Mouse (Mus musculus): ENCODE data around the gene Akr1b8. TPM values are rescaled to one million over a fixed set of nuclear protein-coding genes. Genes with fewer than 3 reads are reported as not detected.
"Not testable (repeated sequence)": the region's sequence is repeated elsewhere in the genome, so short reads cannot be mapped to it uniquely, and the experiment has no call there.

Akr1b8 gene
- polyA plus RNA-seq, 2 experiments, result 6.5 to 8.5 TPM

GRCm38 (mm10) chr6:34406746-34407145 lies 52.8 kb downstream of the Akr1b8 start:
- TF ChIP-seq POLR2A (IDR thresholded peaks at IDR 0.05; ENCODE audit: borderline replicate concordance, extremely low read depth, insufficient read depth, insufficient read length), result no peak
- H3K9me3 ChIP-seq (ENCODE audit: control insufficient read depth, low read length), result no peaks in the 10 kb centered on the region
- H3K27me3 ChIP-seq (ENCODE audit: control insufficient read depth, insufficient read depth, low read length), result no peaks in the 10 kb centered on the region
- H3K4me2 ChIP-seq (replicated peaks; ENCODE audit: low read depth, low read length, severe bottlenecking), result no peak overlapping the region
- no peaks in the 10 kb centered on the region for H3K36me3 ChIP-seq (ENCODE audit: control insufficient read depth, insufficient read depth, low read length)
- no peak for DNase-seq (ENCODE audit: low spot score)
- no peak for ATAC-seq (ENCODE audit: low FRiP score, low read depth)
- H3K27ac ChIP-seq (replicated peaks; ENCODE audit: low read depth, low read length), result no peak overlapping the region
- H3K9ac ChIP-seq (ENCODE audit: low read depth, low read length, severe bottlenecking), result no peak overlapping the region
- no peaks in the 10 kb centered on the region for H3K4me1 ChIP-seq (ENCODE audit: control insufficient read depth, insufficient read depth, low read length)
- 83% methylated on average over 4 of the region's 4 CpGs for WGBS
- no peak overlapping the region for H3K4me3 ChIP-seq (replicated peaks; ENCODE audit: low read length)

GRCm38 (mm10) chr6:34407403-34407802 lies 53.5 kb downstream of the Akr1b8 start:
- Histone ChIP-seq H3K4me3 (replicated peaks; ENCODE audit: low read length) (no peak overlapping the region), H3K36me3 (ENCODE audit: control insufficient read depth, insufficient read depth, low read length) (no peaks in the 10 kb centered on the region), H3K4me2 (replicated peaks; ENCODE audit: low read depth, low read length, severe bottlenecking) (no peak overlapping the region), H3K9me3 (ENCODE audit: control insufficient read depth, low read length) (no peaks in the 10 kb centered on the region), H3K27ac (replicated peaks; ENCODE audit: low read depth, low read length) (no peak overlapping the region), H3K4me1 (ENCODE audit: control insufficient read depth, insufficient read depth, low read length) (no peaks in the 10 kb centered on the region), H3K27me3 (ENCODE audit: control insufficient read depth, insufficient read depth, low read length) (no peaks in the 10 kb centered on the region), H3K9ac (ENCODE audit: low read depth, low read length, severe bottlenecking) (no peak overlapping the region)
- DNase-seq (ENCODE audit: low spot score), result no peak
- ATAC-seq (ENCODE audit: low FRiP score, low read depth), result no peak
- TF ChIP-seq POLR2A (IDR thresholded peaks at IDR 0.05; ENCODE audit: borderline replicate concordance, extremely low read depth, insufficient read depth, insufficient read length), result no peak
- 76% methylated on average over 10 of the region's 10 CpGs for WGBS

DNA sequence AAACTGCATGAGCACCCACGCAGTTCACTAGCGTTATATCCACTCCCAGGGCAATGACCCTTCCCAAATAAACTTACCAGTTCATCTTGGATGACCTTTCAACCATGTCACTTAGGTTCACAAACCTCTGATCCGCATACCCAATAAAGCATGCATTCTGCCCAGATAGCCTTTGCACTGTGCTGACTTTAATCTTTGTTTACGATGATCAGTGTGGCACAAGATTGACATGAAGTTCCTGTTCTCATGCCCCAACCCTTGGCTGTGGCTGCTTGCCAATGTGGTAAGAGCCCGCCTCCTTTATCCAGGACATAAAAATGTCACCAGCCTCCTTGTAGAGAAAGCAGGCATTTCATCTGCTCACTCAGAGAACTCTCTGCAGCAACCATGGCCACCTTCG lies 58.1 kb downstream of the Akr1b8 start, which contains the start of gene Akr1b7:
Gene Akr1b7, plus strand, starts transcription at position 312 of the 400 bp plus-strand sequence.
- no peaks in the 10 kb centered on the region for H3K36me3 ChIP-seq (ENCODE audit: control insufficient read depth, insufficient read depth, low read length)
- ATAC-seq (ENCODE audit: low FRiP score, low read depth), result no peak
- H3K9ac ChIP-seq (ENCODE audit: low read depth, low read length, severe bottlenecking), result no peak within 1 kb of the TSS
- WGBS, result 49% methylated on average over 6 of the region's 6 CpGs
- no peak within 1 kb of the TSS for H3K4me3 ChIP-seq (replicated peaks; ENCODE audit: low read length)
- TF ChIP-seq POLR2A (IDR thresholded peaks at IDR 0.05; ENCODE audit: borderline replicate concordance, extremely low read depth, insufficient read depth, insufficient read length), result no peak
- no peak for DNase-seq (ENCODE audit: low spot score)
- no peaks in the 10 kb centered on the region for H3K9me3 ChIP-seq (ENCODE audit: control insufficient read depth, low read length)
- H3K27me3 ChIP-seq (ENCODE audit: control insufficient read depth, insufficient read depth, low read length), result no peaks in the 10 kb centered on the region
- no peak within 1 kb of the TSS for H3K27ac ChIP-seq (replicated peaks; ENCODE audit: low read depth, low read length)
- no peak within 1 kb of the TSS for H3K4me2 ChIP-seq (replicated peaks; ENCODE audit: low read depth, low read length, severe bottlenecking)
- H3K4me1 ChIP-seq (ENCODE audit: control insufficient read depth, insufficient read depth, low read length), result no peaks in the 10 kb centered on the region

DNA sequence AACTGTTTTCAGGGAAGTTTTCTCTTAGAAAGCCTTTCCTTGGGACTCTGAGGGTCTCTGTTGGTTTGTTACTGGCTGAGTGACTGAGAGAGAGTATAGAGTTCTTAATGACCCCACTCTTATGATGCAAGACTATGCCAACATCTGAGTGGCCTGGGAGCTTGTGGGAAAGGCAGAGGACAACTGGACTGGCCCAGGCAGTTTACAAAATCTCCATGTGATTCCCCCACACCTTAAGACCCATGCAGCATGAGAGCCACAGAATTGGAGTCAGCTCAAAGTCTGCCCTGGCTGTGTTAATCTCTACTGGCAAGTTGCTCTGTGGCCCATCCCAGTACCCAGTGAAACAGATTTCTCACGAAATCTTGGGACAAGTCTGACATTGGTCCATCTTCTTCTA lies 58.8 kb downstream of the Akr1b8 start:
- Histone ChIP-seq H3K27ac (replicated peaks; ENCODE audit: low read depth, low read length) (no peak overlapping the region), H3K4me1 (ENCODE audit: control insufficient read depth, insufficient read depth, low read length) (no peaks in the 10 kb centered on the region), H3K9ac (ENCODE audit: low read depth, low read length, severe bottlenecking) (no peak overlapping the region), H3K36me3 (ENCODE audit: control insufficient read depth, insufficient read depth, low read length) (no peaks in the 10 kb centered on the region), H3K27me3 (ENCODE audit: control insufficient read depth, insufficient read depth, low read length) (no peaks in the 10 kb centered on the region), H3K9me3 (ENCODE audit: control insufficient read depth, low read length) (no peaks in the 10 kb centered on the region), H3K4me3 (replicated peaks; ENCODE audit: low read length) (no peak overlapping the region), H3K4me2 (replicated peaks; ENCODE audit: low read depth, low read length, severe bottlenecking) (no peak overlapping the region)
- DNase-seq (ENCODE audit: low spot score) (no peak), ATAC-seq (ENCODE audit: low FRiP score, low read depth) (no peak)
- WGBS, result 58% methylated on average over 1 of the region's 1 CpGs
- TF ChIP-seq POLR2A (IDR thresholded peaks at IDR 0.05; ENCODE audit: borderline replicate concordance, extremely low read depth, insufficient read depth, insufficient read length), result no peak

DNA sequence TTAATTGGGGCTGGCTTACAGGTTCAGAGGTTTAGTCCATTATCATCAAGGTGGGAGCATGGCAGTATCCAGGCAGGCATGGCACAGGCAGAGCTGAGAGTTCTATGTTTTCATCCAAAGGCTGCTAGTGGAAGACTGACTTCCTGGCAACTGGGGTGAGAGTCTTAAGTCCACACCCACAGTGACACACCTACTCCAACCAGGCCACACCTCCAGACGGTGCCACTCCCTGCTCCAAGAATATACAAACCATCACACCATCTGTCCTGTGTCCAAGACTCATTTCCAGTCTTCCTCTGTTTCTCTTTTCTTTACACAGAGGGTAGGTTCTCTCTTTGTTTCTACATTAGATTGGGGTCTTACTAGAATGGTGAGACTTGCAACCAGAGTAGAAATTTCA lies 59.5 kb downstream of the Akr1b8 start:
- H3K27me3 ChIP-seq (ENCODE audit: control insufficient read depth, insufficient read depth, low read length); H3K36me3 ChIP-seq (ENCODE audit: control insufficient read depth, insufficient read depth, low read length); DNase-seq (ENCODE audit: low spot score); H3K9ac ChIP-seq (ENCODE audit: low read depth, low read length, severe bottlenecking); H3K27ac ChIP-seq (replicated peaks; ENCODE audit: low read depth, low read length); H3K4me1 ChIP-seq (ENCODE audit: control insufficient read depth, insufficient read depth, low read length); H3K4me3 ChIP-seq (replicated peaks; ENCODE audit: low read length); H3K9me3 ChIP-seq (ENCODE audit: control insufficient read depth, low read length); H3K4me2 ChIP-seq (replicated peaks; ENCODE audit: low read depth, low read length, severe bottlenecking); ATAC-seq (ENCODE audit: low FRiP score, low read depth): not testable (repeated sequence)
- WGBS, result 48% methylated on average over 1 of the region's 1 CpGs

DNA sequence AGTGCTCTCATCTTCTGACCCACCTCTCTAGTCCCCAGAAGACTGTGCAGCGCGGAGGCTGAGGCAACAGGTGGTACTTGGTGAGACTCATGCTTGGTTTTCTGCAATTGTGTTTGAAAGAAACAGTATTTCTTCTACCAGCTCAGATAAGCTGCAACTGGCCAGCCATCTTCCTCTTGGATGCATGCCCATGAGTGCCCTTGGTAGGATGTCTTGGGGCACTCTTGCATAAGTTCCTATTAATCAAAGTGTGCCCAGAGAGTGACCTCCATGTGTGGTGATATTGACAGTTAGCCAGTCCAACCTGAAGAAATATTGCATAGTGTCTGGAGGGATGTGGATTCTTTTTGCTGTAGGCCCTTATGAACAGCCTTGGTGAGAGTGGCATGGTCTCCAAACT lies 62.6 kb downstream of the Akr1b8 start:
- Histone ChIP-seq H3K9ac (ENCODE audit: low read depth, low read length, severe bottlenecking) (no peak overlapping the region), H3K4me1 (ENCODE audit: control insufficient read depth, insufficient read depth, low read length) (no peaks in the 10 kb centered on the region), H3K4me3 (replicated peaks; ENCODE audit: low read length) (no peak overlapping the region), H3K36me3 (ENCODE audit: control insufficient read depth, insufficient read depth, low read length) (no peaks in the 10 kb centered on the region), H3K9me3 (ENCODE audit: control insufficient read depth, low read length) (no peaks in the 10 kb centered on the region), H3K4me2 (replicated peaks; ENCODE audit: low read depth, low read length, severe bottlenecking) (no peak overlapping the region), H3K27me3 (ENCODE audit: control insufficient read depth, insufficient read depth, low read length) (no peaks in the 10 kb centered on the region), H3K27ac (replicated peaks; ENCODE audit: low read depth, low read length) (no peak overlapping the region)
- no peak for TF ChIP-seq POLR2A (IDR thresholded peaks at IDR 0.05; ENCODE audit: borderline replicate concordance, extremely low read depth, insufficient read depth, insufficient read length)
- ATAC-seq (ENCODE audit: low FRiP score, low read depth) (no peak), DNase-seq (ENCODE audit: low spot score) (no peak)
- 100% methylated on average over 2 of the region's 2 CpGs for WGBS

Other genes with a start within 250 kb of the Akr1b8 start
- gene Slc35b4, start 177.0 kb upstream of the Akr1b8 start, polyA plus RNA-seq (2012; rRNA removed), result 37.3 and 42.6 TPM in 2 replicates
- 45.7 and 47.7 TPM in 2 replicates for gene Slc35b4, start 177.0 kb upstream of the Akr1b8 start, polyA plus RNA-seq (2014; fragmentation: Nextera tagmentation; extraction: Ambion mirVana)
- 133 and 134 TPM in 2 replicates for gene Akr1b3, start 36.6 kb upstream of the Akr1b8 start, polyA plus RNA-seq (2012; rRNA removed)
- 174 and 180 TPM in 2 replicates for gene Akr1b3, start 36.6 kb upstream of the Akr1b8 start, polyA plus RNA-seq (2014; fragmentation: Nextera tagmentation; extraction: Ambion mirVana)
- 9.9 and 10.4 TPM in 2 replicates for gene Akr1b10, start 30.1 kb downstream of the Akr1b8 start, polyA plus RNA-seq (2012; rRNA removed)
- 9.6 and 10.2 TPM in 2 replicates for gene Akr1b10, start 30.1 kb downstream of the Akr1b8 start, polyA plus RNA-seq (2014; fragmentation: Nextera tagmentation; extraction: Ambion mirVana)
- 0.05 TPM in 1 of 2 replicates, not detected in the other for gene Akr1b7, start 58.2 kb downstream of the Akr1b8 start, polyA plus RNA-seq (2012; rRNA removed)
- not detected in 2 replicates for gene Akr1b7, start 58.2 kb downstream of the Akr1b8 start, polyA plus RNA-seq (2014; fragmentation: Nextera tagmentation; extraction: Ambion mirVana)
- gene Bpgm, start 122.1 kb downstream of the Akr1b8 start, polyA plus RNA-seq (2012; rRNA removed), result 30.0 and 38.5 TPM in 2 replicates
- gene Bpgm, start 122.1 kb downstream of the Akr1b8 start, polyA plus RNA-seq (2014; fragmentation: Nextera tagmentation; extraction: Ambion mirVana), result 37.1 and 37.5 TPM in 2 replicates
- gene Cald1, start 244.4 kb downstream of the Akr1b8 start, polyA plus RNA-seq (2012; rRNA removed), result 104 and 127 TPM in 2 replicates
- gene Cald1, start 244.4 kb downstream of the Akr1b8 start, polyA plus RNA-seq (2014; fragmentation: Nextera tagmentation; extraction: Ambion mirVana), result 231 and 262 TPM in 2 replicates

All from limb, embryonic 14.5 days (tissue).